Mouse (Mus musculus) layer of hippocampus, adult 8-10 months (tissue): Measurements from ENCODE around the gene Lcn12. TPM values are rescaled to one million over a fixed set of nuclear protein-coding genes. Genes with fewer than 3 reads are reported as not detected.
A peak's percentile ranks its signal among the peaks of the same experiment; 100 is the strongest.

Experiments
- DNase-seq, 2 experiments: peaks; one replicate each; pipeline ENCODE4 v3.0.0; 2022; ENCODE audit warnings: low spot score in 2 of 2
- total RNA-seq, 4 experiments: library from RNA; stranded (reverse); gene quantifications; 2 replicates each; pipeline ENCODE4 v1.2.4; 2022

Lcn12 gene
- total RNA-seq = not detected

DNA sequence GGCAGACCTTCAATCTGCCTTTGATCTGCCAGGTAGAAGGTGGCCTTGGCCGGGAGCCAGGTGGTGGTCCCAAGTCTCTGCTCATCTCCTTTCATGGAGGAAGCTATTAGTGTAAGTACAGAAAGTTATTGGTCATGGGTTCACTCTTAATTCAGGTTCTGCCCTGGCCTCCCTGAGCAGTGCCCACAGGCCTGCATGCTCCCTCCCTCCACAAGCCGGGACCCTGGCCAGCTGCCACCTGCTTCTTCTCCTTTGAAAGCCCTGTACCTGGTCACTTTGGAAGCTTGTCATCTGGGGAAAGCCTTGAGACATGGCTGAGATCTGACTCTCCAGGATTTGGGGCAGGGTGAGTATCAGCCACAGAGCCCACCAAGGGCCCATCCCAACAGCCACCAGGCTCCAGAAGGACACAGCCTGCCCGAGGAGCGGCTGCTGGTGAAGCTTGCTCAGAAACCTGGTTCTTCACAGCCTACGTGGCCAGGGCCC lies at the start of gene Lcn12:
Lcn12 (minus strand) TSS at position 436 of the 486 bp plus-strand sequence.
- DNase-seq = no peak

DNA sequence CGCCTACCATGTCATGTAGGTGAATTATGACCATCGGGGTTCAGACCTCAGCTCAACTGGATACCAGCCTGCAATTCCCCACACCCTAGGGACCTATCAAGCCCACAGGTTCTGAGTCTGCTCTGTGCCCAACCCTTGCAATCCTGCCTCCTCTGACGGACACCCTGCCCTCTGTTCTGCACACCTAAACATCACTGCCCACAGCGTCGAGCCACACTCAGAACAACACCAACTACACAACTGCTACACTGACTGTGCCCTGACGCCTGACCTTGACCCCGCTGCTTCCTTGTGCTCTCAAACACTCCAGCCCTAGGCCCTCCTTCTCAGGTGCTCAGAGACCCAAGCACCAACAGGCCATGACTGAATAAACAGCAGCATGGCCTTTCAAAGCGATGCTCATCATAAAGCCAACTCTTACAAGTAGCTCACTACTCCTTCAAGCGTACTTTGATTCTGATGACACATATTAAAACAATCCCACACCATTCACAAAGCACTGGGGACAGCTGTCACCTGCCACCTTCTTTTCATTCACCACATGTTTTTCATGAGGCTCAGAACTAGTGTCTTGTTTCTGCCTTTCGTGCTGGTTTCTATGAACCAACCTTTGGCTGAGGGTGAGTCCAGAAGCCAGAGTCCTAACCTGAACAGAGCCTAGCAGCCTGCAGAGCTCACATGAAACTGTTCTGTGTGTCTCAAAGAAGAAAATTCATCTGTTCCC lies 48.1 kb upstream of the Lcn12 start:
- DNase-seq = no peak

DNA sequence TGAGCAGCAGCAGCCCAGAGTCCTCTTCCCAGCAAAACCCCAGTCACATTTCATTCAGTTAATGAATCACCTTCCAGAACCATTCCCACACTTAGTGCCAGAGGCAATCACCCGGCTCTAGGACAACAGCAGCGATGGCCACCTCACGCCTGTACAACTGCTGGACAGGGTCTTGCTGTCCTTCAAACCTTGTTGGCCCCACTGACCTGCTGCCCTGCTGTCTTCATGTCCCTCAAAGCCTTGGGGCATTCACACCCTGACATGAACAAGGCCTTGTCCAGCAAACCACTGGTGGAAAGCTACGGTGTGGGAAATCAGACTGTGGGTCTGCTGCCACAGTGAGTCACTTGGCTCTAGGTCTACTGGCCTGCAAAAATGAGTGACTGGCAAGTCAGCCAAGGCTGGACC lies 46.8 kb upstream of the Lcn12 start:
- DNase-seq = no peak

DNA sequence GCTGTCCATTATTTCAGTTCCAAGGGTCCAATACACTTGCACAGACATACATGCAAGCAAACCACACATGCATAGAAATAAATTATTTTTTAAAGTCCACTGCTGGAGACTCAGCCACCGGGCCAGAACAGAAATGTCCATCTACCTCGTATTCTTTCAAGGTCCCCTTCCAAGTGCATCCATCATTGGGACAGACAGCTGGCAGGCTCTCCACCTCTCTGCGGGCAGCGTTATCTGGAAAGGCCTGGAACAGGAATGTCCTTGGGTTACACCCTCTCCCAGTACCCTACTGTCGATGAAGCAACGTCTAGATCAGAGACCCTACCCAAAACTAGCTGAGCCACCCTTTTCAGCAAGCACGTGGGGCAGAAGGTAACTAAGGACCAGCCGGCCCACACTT lies 42.8 kb upstream of the Lcn12 start:
- no peak for DNase-seq

DNA sequence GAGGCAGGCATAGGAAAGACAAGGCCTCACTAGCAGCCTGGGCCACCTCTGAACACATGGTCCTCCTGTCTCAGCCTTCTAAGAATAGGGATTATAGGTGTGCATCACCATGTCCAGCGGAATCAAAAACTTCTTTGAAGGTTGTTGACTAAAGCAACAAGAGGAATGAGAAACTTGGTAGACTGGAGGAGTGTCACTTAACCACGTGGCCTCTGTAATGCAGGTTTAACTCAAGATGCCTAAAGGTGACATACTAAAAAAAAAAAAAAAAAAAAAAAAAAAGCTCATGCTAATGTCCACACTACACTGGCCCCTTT lies 41.1 kb upstream of the Lcn12 start:
- no peak for DNase-seq

DNA sequence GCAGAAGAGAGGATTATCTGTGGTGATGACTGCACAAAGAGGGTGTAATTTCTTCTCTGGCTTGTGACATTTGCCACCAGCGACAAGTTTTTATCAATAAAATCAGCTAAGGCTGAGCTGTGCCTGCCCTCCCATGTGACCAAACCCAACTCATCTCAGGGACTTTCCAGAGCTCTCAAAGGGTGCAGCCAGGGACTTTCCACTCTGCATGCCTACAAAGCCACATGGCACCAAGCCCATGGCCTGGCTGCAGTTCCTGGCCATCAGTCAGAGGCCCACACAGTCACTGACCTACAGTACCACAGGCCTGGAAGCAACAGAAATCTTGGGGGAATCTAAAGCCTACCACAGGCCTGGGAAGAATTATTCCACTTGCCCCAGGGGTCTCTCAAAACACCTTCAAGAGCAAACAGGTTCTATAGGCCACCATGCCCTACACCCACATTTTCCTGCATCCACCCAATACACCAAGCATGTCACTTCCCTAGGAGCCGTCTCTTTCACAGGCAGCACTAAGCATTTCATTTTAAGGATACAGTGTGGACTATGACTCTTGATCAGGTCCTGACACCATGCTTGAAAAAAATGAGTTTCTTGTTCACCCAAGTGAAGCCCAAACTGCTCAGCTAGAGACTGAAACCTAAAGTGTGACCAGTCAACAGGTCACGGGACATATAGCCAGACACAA lies 40.6 kb upstream of the Lcn12 start:
- DNase-seq = peak in 1 of 2 experiments; percentile 38

DNA sequence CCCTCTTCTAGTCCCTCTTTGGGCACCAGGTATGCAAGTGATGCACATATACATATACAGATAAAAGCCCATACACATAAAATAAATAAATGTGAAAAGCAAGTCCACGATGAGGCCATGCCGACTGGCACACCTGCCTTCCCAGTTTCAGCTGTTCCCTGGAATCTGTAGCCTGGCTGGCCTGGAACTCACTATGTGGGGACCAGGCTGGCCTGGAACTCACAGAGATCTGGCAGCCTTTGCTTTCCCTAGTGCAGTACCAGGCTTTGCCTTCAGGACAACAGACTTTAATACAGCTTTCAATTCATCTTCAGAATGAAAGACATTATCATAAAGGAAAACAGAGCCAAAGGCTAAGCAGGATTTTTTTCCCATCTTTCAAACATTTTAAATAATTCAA lies 40.0 kb upstream of the Lcn12 start:
- no peak for DNase-seq

DNA sequence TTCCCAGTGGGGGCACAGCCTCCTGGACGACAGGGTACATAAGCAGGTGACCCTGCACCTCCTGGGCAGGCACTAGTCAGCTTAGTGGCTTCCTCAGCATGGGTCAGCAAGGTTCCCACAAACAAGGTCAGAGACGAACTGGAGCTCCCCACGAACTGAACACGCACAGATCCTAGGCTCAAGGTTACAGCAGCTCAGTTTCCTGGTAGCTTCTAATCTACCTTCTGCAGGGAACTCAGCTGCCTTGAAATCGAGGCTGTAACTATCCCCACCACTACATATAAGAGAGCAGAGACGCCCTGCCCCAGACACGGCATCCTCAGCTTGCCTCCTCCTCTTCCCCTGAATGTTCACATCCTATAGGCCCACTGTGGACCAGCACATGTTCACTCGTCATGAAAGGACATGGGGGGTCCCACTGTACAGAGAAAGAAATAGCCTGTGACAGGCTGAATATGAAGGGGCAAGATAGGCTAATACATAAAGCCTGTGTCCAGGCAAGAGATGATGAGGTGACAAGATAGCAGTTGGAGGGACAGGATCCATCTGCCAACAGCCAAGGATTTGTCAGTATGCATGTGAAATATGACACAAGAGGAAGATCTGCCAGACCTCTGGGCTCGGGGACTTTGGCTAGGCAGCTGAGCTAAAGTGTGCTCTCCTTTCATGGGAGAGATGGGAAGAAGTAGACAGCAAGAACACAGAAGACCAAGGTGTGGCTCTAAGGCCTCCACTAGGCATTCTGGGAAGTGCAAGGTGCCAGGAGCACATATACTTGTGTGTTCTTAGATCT lies 33.0 kb upstream of the Lcn12 start:
- no peak for DNase-seq

DNA sequence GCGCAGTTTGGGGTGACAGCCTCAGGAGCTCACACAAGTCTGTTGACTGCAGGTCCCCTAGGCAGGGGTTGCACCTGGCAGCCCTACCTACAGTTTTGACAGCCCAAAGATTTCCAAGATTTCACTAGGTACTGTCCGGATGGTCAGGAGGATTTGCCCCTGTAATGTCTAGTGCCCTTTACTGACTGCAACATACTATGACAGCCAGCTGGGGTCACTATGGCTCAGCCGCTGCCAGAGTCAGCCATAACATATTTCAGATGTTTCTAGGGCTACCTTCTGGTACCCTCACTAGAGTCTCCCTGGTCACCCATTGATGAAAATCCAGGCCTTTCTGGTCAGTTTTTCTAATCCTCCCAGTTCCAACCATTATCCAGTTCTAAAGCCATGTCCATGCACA lies 16.2 kb upstream of the Lcn12 start:
- DNase-seq = no peak

DNA sequence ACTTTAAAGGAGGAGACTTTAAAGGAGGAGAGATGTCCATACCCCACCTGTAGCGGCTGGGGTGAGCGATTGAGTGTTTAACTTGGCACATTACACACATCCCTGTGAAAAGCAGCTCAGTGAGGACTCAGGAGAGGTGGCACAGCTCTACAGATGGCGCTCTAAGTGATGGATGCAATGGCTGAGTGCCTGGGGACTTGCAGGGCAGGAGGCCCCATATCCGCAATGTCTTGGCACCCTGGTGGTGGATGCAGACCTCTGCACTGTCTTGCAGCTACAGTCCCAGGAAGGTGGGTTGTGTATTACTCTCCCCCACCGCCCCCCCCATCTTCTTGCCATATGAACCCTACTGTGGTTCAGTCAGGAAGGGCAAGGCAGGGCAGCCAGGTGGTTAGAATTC lies 13.3 kb upstream of the Lcn12 start:
- no peak for DNase-seq

DNA sequence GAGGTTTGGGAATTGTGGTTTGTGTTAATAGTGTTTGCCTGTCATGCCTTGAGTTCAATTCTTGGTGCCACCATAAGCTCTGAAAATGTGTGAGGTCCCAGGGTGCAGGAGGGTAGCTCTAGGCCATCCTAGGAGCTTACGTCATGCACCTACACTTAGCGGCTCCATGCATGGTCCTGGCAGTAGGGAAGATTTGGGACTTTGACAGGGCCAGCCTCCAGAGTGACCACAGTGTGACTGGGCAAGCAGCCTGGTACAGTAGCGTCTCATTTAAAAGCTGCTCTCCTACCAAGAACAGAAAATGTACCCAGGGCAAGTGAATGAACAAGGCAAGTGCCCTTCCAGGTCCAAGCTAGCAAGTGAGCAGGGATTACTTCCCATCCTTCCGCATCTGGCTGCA lies 12.1 kb upstream of the Lcn12 start:
- no peak for DNase-seq

DNA sequence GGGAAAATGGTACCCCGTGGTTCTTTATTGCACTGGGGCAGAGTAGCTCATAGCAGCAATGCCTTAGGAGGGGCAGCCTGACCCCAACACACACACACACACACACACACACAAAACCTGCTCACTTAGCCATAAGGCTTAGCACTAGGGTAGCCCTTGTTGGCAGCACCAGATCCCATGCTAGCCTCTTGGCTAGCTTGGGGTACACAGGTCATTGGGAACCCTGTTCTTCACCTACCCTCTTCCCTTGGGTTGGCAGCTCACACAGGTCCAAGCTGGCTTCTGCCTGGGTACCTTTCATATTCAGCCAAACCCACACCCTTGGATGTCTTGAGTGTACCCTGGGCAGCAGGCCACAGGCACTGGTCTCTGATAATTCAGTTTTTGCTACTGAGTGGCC lies 11.3 kb upstream of the Lcn12 start:
- no peak for DNase-seq

DNA sequence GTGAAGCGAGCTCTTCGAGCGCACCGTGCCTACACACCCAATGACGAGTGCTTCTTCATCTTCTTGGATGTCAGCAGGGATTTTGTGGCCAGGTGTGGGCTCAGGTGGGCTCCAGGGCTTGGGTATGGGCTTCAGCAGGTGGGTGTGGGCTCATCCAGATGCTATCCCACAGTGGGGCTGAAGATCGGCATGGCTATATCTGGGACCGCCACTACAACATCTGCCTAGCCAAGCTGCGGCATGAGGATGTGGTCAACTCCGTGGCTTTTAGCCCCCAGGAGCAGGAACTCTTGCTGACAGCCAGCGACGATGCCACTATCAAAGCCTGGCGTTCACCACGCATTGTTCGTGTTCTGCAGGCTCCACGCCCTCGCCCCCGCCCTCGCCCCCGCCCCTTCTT lies 10.8 kb upstream of the Lcn12 start:
- DNase-seq = no peak

DNA sequence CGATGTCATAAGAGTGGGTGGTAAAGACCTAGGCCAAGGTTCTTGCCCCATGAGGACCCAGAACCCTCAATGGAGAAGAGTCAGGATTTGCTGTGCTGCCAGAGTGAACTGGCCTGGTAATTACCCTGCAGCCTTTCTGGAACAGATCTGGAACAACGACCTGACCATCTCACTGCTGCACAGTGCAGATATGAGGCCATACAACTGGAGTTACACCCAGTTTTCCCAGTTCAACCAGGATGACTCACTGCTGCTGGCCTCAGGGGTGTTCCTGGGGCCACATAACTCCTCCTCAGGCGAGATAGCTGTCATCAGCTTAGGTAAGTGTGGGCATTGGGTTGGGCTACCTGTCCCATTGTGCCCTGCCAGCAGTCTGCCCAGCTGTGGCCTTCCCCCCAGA lies 9.0 kb upstream of the Lcn12 start:
- no peak for DNase-seq

DNA sequence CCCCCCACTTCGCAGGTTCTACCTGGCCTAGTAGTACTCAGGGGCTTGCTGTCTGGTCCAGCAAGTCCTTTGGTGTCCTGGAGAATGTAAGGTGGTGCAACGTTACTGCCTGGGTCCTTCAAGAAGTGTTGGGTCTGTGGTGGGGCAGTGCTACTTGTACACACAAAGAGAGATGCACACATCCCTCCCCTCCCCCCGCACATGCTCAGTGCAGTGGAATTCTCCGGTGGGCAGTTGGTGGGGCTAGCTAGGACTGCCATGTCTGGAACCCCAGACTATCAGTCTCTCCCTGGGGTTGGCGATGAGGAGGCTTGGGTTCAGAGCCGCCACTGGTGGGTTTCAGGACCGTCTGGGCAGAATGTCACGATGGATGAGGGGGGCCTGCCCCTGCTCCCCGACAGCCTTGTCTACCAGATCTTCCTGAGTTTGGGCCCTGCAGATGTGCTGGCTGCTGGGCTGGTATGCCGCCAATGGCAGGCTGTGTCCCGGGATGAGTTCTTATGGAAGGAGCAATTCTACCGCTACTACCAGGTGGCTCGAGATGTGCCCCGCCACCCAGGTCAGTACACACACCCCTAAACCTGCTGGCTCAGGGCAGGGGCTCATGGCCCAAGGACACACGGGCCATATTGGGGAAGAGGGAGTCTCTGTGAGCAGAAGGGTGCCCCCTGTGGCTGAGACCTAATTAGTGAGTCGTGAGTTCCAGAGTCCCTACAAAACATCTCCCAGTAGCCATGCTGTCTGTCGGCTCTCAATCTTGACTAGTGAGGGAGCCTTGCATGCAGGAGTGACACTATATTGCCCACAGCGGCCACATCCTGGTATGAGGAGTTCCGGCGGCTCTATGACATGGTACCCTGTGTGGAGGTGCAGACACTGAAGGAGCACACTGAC lies 8.1 kb upstream of the Lcn12 start, which contains the start of gene C8g:
C8g (minus strand) TSS at position 127 of the 894 bp plus-strand sequence.
- no peak for DNase-seq

DNA sequence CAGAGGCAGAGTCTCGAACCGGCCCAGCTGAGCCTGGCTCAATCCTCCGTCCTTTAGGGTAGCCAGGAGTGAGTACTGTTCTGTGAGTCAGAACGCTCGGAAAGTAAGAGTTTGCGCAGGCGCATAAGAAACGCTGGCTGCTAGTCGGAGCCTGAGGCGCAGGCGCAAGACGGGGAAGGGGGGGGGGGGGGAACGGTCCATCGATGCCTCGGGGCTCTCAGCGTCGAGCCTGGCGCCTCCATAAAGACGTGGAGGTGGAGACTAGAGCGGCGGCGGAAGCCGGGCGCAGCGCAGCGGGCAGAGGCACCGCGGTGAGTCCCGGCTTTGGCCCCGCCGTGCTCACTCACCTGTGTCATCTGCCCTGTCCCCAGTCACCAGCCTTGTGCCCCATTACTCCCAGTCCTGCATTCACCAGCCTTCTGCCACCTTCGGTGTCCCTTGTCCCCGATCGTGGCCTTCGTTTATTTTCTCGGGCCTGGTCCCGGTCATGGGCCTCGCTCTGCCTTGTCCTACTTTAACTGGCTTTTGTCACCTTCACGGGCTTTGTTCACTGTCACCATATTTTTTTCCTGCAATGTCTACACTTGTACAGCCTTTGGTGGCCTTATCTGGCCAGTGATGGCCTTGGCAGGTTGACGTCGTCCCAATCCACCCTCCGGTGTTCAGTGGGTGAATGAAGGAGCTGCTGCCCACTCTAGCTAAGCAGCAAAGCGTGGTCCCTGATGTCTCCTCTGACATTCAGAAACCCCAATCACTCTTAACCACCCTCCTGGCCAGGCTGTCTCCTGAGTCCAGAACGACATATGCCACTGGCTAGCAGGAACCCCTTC lies 7.1 kb upstream of the Lcn12 start, which contains the start of gene Fbxw5:
Fbxw5 (plus strand) TSS at position 175 of the 830 bp plus-strand sequence.
- peak; percentile 72 to 80 for DNase-seq

DNA sequence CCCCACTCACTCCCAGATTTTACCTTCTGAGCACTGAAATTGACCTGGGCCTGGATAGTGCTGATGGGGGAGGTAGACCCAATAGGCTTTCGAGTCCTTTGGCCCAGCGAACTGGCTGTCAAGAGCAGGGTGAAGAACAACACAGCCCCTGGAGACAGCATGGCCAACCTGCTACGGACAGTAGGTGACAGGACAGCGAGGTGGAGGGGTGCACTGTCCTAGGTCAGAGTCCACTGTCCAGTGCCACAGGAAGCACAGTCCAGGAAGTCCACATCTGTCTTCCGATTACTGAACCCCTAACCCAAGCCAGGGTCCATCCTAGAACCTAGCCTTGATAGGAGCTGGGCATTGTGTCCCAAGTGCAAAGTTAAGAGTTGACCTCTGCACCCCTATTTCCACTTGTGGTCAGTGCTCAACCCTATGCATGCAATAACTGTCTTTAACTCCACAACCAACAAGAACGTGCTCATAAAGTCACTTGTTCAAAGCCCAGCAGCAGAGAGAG lies 6.4 kb upstream of the Lcn12 start:
- DNase-seq = no peak

DNA sequence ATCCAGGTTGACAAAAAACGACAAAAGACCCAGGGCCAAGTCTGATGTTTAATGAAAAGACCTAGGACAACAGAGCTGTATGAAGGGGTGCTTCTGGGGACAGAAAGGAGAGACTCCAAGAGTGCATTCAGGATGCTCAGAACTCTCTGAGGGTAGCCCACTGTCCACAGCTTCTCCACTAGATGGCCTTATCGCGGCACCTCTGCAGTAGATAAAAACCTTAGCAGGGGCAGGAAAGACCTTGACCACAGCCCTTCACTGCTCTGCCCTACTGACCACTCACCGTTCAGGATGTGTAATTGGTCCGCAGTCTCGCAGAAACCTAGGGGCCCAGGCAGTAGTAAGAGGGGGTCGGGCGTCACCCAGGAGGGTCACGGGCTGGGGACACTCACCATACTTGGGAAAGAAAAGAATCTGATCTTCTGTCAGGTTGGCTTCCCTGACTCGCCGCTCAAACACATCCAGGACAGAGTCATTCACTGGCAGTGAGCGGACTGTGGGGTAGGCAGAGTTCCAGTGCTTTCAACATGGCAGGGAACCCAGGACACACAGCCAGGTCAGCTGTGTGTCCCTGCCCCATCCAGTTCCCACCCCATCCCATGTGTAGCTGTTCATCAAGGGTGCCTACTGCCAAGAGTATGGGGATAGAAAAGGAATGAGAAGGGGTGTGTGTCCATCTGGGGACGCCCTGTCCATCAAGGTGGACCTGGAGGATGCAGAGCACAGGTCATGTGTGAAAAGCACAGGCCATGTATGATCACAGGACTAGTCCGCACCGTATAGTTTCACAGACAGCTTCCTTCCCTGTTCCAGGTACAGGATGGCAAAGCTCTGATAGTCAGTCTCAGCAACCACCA lies 5.1 kb upstream of the Lcn12 start:
- DNase-seq = no peak
